Mouse (Mus musculus) frontal cortex, adult (tissue): Measurements from ENCODE around the gene Vwc2.

Experiments
- ATAC-seq: cut with Nextera tagmentation; 2 replicates; pipeline ENCODE4 v1.9.2; 2017; ENCODE audit warnings: mild to moderate bottlenecking, moderate library complexity, mixed read lengths; ENCODE audit not compliant: low TSS enrichment

Gene Vwc2

GRCm38 (mm10) chr11:11242694-11243377 lies 128.8 kb downstream of the Vwc2 start:
- peak; percentile 62 for ATAC-seq

- ATAC-seq: no peak
Measured at GRCm38 (mm10) chr11:11257348-11257747, 143.3 kb downstream of the Vwc2 start.

- ATAC-seq: no peak
Measured at GRCm38 (mm10) chr11:11280128-11280527, 166.1 kb downstream of the Vwc2 start.

GRCm38 (mm10) chr11:11283512-11283911 lies 169.5 kb downstream of the Vwc2 start:
- no peak for ATAC-seq
